Mouse (Mus musculus): ENCODE measurements around the gene Ampd2.

The Ampd2 gene

DNA sequence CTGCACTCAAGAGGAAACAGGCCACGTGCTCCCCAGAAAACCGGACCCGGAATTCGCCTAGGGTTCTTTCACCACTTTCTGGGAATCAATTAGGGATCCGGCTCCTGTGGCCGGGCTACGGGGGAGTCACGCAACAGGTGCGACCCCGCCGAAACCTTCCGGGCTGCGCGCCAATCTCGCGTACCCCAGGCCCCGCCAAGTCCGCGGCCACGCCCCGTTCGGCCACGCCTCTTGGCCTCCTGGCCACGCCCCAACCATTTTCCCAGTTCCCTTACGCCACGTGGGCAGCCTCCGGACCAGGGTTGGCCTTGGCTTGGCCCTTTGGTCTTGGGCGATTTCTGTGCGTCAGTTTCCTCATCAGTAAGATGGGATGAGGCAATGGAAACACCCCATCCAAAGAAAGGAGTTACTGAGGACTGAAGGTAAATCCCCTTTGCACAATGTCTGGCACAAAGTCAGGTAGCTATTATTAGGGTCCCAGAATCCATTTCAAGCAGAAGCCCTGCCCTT, at the start of gene Ampd2:
Gene Ampd2 (minus strand): TSS at position 182 of the 510 bp plus-strand sequence.
- peak; percentile 61 for DNase-seq

DNA sequence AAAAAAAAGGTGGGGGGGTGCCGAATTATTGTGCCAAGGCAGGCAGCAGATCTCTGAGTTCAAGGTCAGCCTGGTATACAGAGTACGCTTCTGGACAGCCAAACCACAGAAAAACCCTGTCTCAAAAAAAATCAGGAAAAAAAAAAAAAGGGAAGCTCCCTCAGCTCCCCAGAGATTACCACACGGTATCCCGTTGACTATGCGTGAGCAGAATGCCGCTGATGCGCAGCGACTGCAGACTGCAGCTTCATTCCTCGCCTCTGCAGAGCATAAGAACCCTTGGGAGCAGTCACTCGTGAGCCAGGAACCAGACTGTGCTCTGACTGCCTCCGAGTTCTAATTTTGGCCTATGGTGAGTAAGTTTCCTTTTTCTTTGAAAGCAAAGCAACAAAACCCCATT, 48.2 kb upstream of the Ampd2 start:
- no peak for DNase-seq

DNA sequence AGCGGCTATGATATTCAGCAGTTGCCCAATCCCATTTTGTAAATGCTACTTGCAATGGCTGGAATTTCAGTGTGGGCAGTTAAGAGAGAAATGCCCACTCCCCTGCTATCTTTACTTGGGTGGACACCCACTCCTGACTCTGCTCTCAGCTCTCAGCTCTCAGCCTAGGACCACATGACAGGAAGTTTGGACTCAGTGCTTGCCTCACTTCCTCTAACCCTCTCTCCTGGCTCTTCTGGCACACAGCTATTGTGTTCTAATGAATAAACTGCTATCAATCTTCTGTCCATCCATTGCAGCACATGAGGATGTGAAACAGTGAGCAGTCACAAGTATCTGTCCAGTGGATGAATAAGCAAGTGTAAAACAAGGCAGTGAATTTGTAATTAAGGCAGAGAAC, 46.0 kb upstream of the Ampd2 start:
- DNase-seq, result peak in 1 of 2 experiments; percentile 11

DNA sequence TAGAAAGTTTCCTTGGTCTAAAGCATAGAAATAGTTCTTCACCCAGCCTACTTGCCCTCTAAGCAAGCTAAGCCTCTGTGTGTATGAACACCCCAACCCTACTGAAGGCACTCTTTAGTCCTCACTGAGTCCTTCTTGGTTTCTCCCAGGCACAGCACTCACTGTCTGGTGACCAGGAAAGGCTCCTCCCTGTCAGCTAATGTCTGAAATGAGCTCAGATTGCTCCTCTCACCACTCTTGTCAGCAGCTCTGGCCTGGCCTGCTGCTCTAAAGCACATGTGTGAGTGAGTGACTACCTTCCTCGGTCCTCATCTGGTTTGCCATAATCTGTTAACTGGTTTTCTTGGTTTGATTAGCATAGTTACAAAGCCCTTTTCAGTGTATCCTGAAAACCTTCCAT, 45.4 kb upstream of the Ampd2 start:
- no peak for DNase-seq

DNA sequence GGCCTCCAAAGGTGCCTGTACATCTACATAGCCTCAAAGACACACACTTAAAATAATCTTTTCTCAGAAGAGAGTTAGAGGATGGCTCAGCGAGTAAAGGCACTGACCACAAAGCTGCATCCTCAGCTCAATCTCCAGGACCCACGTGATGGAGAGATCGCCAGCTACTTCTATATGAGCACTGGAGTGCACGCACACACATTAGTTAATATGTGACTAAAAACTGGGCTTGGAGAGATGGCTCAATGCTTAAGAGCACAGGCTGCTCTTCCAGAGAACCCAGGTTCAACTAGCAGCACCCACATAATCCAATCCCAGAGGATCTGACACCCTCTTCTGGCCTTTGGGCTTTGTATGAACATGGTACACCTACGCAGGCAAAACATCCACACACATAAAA, 44.8 kb upstream of the Ampd2 start:
- DNase-seq, result no peak

DNA sequence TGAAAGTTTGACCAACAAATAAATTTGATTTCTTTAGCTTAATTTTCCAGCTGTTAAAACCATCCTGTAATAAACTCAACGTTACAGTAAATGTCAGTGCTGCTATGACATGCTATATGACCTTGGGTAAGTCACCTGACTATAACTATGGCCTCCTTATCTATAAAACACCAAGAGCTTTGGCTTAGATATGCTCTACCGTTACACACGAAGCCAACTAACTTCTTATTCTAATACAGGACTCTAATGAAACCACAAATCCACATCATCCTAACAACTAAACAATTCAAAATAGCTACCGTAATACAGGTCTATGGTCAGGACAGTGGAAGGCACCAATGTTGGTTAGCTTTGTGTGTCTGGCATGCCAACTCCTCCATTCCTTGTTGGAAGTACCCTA, 43.4 kb upstream of the Ampd2 start:
- DNase-seq, result no peak

DNA sequence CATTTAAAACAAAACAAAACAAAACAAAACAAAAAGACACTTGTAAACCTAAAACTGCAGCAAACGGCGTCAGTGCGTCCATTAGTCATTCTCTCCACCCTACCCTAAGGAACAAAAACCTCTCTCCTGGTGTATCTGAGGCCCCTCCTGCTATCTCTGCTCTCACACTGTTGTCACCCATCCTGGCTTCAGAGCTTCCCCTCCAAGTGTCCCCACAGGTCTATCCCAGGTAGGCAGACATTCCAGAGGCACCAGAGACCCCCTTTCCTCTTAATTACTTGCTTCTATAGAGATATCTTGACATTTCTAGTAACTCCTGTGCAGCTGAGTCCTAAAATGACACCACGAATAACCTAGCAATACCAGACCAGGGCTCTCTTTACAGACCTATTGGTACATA, 42.9 kb upstream of the Ampd2 start:
- DNase-seq, result no peak

DNA sequence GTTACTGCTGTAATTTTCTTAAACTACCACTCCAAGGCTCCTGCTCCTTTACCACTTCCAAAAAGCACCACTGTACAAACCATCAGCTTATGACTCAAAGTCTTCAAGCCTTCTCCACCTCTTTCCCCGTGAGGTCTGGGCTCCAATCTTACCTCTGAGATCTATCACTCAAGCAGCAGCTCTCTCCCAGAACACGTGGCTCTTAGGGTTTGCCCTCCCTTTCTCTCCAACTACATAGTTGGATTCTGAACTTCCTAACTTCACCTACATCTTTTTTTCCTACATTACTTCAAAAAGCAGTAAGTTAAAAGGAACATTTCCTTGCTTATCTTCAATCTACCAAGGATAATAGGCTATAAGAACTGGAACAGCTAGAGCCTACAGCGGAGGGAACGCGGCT, 42.1 kb upstream of the Ampd2 start:
- DNase-seq, result no peak

DNA sequence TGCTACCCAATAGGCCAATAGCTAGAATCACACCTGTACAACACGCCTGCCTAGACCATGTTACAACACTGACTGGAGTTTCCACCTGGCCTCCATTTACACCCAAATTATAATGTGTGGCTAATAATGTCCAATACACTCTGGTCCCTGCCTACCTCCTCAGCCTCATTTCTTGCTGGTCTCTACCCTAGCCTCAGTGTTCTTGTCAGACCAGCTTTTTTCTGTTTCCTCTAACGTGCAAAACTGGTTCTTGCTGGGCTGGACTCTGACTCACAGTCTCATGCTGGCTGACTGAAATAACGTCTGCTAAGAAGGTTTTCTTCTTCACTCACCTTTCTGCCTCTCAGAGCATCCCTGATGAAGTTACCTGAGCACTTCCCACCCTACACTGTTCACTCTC, 39.9 kb upstream of the Ampd2 start:
- no peak for DNase-seq

DNA sequence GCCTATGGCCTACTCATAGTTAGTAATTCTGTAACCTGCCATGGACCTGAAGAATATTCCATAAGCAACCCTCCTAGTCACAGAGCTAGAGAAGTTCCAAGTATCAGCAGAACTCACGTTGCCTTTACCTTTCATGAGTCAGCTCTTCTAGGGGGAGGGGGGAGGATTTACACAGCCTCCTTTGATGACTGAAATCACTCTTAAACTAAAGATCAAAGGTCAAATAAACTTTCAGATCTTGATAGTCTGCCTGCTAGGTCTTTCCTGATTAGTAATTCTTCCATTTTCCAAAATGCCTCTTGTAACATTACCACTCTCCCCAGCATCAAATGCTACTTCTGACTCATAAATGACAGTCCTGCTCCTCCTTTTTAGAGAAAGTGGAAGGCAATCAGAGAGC, 37.7 kb upstream of the Ampd2 start:
- no peak for DNase-seq

DNA sequence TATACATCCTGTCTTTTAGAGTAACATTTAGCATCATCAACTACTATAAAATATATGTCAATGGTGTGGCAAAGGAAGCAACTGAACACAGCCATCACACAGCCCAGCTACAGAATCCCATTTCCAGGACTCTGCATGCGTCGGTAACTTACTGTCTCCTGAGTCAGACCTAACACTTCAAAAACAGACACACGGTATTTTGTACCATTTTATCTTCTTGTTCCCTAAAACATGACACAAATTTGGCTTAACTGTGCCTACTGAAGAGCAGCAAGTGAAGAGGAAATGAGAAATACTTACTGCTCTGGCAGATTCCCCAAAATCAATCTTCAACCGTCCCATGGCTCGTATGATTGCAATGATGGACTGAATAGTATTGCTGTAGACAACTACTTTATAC, 36.8 kb upstream of the Ampd2 start:
- no peak for DNase-seq

DNA sequence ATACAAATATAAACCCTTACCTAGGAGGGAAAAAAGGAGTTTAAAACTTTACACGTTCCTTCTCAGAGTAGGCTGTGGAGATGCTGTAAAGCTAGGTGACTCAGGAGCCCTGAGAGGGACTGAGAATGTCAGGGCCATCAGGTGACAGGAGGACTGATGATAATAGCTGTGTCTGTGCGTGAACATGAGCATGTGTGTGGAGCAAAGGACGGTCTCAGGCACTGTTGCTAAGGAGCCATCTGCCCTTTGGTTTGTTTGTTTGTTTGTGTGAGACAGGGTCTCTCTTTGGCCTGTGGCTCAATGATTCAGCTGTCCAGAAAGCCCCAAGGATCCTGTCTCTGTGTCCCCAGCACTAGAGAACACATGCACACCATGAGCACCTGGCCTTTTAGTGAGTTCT, 34.6 kb upstream of the Ampd2 start:
- no peak for DNase-seq

DNA sequence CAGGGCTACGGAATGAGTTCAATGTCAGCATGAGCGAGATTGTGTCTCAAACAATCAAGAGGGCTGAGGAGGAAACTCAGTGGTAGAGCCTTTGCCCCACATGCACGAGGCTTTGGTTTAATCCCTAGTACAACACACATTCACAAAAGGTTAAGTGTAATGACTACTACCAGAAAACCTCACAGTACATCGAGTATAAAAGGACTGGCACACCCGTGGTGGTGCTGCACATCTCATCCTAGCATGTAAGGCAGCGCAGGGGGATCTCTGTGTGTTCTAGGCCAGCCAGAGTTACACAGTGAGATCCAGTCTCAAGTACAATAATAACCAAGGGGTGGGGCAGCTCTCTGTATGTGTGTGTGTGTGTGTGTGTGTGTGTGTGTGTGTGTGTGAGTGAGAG, 31.0 kb upstream of the Ampd2 start:
- DNase-seq, result no peak

DNA sequence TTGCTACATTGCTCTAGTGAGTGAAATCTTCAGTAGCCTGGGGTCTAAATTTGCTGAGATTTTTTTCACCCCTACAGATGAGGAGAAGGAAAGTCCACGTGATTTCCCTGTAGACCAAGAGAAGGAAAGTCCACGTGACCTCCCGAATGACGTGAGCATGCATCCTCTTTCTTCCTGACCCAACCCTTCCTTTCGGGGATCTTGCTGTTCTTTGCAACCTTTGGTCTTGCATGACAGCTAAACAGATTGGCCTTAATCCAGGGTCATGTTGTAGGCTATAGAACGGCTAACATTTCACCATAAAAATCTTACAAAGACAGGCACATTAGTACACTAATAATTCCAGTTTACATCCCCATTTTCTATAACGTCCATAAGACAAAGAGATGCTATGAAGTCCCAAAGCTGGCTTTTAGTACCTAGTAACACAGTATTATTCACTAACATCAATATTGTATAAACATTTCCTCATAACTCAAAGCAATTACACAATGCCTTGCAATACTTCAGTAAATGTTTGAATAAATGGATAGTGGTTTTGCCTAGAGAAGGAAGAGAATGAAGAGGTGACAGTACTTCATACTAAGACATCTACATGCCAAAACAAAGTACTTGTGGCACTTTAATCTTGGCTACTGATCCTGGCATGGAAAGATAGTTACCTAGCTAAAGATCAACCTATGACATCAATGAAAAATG, 27.3 kb upstream of the Ampd2 start:
- DNase-seq, result no peak

DNA sequence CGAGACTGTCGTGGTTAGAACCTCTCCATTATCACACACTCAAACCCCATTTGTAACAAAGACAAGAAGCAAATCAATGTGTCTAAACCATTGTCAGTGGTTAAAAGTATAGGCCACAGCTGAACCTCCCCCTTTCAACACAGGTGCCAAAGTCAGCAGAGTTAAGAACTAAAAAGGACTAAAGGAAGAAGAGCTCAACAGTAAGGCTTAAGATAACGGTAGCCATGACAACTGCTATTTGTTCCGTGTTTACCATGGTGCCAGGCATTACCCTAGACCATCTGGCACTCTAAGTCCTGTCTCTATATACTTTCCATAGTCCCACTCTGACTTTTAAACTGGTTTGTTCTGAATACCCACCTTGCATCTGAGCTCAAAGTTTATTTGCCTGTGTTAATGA, 26.2 kb upstream of the Ampd2 start:
- no peak for DNase-seq

DNA sequence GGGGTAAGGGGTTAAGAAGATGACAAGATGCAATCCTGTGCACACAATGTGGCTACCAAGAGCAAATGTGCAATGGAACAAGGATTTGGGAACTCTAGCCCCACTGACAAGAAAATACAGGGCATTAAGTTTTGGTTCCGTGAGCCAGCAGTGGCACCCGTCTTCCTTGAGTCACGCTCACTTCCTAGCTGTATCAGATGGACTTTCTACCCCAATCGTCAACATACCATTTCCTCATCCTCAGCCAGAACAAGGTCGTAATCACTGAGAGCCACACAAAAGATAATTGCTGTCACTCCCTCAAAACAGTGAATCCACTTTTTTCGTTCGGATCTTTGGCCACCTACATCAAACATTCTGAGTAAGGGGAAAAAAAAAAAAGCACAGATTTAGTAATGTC, 25.8 kb upstream of the Ampd2 start:
- DNase-seq, result no peak

DNA sequence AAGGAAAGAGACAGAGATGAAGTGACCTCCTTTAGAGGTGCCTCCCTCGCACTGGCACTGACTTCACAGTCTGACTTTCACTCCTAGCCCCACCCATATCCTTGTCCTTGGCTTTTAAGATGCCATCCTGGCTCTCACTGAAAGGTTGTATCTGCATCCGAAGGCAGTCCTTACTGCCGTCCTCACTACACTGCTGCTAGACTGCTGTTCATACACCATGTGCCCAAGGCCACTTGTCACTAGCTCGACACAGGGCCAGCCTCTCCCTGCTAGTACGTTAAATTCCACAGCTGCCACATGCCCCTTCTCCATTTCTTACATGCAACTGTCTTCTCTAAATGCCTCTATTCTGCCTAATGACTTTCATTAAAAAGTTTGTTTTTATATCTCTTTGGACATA, 24.9 kb upstream of the Ampd2 start:
- no peak for DNase-seq

DNA sequence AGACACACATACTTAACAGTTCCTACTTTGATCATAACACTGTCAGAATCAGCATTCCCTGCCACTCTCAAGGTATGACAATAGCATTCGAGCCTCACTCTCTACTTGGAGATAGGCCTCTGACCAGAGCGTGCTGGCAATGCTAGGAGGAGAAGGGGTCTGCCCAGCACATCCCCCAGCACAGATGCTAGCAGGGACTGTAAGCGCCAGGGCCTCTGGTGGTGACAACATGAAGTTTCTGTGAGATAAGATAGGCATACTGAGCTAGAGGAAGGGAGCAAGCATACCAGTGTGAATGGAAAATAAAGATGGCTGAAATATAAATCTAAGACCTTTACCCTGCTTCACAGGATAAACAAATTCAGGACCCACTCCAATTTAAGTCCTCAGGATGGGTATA, 18.8 kb upstream of the Ampd2 start:
- DNase-seq, result no peak

DNA sequence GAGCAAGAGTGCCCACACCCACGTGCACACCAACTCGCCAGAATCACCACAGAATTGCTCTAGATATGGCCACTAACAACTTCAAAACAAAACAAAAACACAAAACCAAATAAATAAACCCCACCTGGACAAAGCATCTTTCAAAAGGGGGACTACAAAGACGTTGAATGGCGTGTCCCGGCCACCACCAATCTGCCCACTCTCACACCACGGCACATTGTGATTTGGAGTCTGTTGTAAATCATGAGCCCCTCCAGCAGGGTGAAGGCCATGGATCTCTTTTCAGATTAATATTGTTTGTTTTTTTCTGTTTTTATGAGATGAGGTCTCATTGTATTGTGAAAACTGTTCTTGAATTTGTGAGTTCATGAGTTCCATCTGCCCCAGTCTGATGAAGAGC, 15.6 kb upstream of the Ampd2 start:
- no peak for DNase-seq

DNA sequence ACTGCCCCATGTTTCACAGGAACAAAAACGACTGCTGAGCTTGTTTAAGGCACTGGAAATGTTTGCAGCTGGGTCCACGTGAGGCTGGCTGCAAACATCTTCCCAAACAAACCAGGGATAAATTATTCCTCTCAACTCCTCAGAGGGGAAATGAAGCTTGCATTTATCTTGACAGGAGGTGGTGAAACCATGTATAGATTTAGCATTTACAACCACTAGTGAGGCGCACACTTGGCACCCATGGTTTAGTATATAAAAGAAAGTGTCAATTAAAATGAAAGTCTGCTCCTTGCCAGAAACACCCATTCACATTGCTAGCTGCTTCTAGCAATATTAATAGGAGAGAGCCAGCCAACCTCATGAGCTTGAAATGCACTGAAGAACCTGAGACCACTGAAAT, 15.1 kb upstream of the Ampd2 start:
- no peak for DNase-seq

DNA sequence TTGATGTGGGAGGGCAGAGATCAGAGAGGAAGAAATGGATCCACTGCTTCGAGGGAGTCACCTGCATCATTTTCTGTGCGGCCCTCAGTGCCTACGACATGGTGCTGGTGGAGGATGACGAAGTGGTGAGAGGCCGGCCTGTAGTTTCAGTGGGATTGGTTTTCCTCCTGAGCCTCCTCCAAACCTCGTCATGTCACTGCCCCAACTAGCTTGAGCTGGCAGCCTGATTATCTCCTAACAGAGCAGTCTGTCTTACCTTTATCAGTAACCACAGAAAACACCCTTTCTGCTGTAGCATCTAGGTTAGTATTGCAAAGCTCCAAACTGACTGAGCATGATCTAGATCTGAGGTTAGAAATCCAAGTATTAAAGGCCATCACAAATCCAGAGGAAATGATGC, 11.9 kb upstream of the Ampd2 start:
- DNase-seq, result no peak

DNA sequence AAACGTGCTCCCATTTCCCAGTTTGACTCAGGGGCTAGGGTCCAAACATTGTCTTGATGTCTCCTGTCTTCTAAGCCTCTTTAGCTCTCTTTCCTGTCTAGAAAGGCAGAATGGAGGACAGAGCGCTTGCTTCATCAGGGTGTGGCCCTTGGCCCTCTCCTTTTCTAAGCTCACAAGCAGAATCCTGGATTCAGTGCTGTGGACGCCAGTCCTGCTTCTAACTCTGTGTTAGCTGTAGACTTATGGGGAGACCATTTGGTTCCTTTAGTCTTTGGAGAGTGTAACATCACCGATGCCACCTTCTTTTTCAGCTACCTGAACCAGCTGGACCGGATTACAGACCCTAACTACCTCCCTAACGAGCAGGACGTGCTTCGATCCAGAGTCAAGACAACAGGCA, 11.2 kb upstream of the Ampd2 start:
- DNase-seq, result no peak

DNA sequence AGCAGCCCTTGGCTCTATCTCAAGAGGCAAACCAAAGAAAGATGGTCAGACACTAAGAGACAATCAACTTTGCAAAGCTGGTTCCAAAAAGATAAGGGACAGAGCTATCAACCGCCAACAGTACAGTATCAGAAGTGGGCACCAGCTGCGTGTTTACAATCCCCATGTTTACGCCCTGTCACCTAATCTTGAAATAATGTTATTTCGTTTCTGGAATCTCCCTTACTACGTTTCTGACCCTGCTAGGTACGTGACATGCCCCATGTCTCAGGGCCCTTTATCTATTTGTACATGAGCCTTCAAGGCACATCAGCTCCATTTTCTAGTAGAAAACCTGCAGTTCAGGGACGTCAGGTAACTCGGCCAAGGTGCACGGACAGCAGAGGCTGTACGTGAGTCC, 10.3 kb upstream of the Ampd2 start:
- no peak for DNase-seq

DNA sequence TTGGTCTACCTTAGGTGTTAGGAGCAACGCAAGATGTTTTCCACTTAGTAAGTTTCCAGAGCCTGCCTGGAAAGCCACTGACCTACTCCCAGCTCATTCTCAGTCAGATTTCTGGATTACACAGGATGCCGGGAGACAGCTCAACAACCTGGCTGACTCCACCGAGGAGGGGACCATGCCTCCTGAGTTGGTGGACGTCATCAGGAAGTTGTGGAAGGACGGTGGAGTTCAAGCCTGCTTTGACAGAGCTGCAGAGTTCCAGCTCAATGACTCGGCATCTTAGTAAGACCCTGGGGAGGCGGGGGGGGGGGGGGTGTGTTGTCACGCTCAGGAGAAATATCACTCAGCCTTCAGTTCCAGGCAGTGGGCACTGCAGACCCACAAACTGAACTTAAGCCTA, 9.8 kb upstream of the Ampd2 start:
- DNase-seq, result no peak

DNA sequence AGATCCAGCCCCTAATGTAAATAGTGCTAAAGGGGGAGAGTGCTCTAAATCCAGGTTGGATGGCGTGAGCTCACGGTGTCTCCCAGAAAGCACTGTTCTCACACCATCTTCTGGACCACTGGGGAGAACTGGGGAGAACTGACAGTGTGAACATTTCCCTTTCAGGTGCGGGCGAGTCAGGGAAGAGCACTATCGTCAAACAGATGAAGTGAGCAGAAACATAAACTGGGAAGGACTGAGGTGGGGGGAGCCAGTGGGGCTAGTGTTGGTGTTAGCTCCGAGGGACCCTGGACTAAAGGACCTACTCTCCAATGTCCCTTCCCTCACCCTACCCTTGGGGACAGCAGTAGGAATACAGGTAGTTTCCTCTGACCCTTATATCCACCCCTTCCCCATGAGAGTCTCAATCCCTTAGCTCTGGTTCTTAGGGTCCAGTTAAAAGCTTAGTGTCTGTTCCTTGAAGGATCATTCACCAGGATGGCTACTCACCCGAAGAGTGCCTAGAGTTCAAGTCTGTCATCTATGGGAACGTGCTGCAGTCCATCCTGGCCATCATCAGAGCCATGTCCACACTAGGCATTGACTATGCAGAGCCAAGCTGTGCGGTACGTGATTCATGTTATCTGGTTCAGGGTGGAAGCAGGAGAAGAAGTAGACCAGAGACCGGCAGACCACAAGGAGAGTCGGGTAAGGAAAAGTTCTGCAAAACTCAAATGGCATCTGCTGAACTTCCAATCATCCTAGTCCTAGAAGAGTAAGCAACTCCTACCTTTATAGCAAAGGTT, 8.7 kb upstream of the Ampd2 start:
- no peak for DNase-seq

Data from B cell, adult 2 months (primary cell).